Mouse (Mus musculus): ENCODE measurements at regions not wholly inside any gene's neighbourhood (a gene's known extent, or its start where the extent isn't known, plus 50 kb on each side); places are given as distances from the start of the nearest gene placed in this dataset.

- DNase-seq (ENCODE audit: low spot score in 2 of 2), result peak in 1 of 2 experiments; percentile 40
These were observed 80.2 kb downstream of the Ednrb start for GRCm38 (mm10) chr14:103764047-103764446.

- DNase-seq (ENCODE audit: low spot score in 2 of 2), result no peak
These were observed 80.8 kb downstream of the Ednrb start for GRCm38 (mm10) chr14:103763216-103764031.

- no peak for DNase-seq (ENCODE audit: low spot score in 2 of 2)
These were observed 84.8 kb downstream of the Ednrb start for GRCm38 (mm10) chr14:103759443-103759842.
